Mouse (Mus musculus): ENCODE results near the gene Pex6. TPM values are rescaled to one million over a fixed set of nuclear protein-coding genes. Genes with fewer than 3 reads are reported as not detected.

Gene Pex6
- polyA plus RNA-seq, 1 experiment from 2014 or later = 10.5 TPM

DNA sequence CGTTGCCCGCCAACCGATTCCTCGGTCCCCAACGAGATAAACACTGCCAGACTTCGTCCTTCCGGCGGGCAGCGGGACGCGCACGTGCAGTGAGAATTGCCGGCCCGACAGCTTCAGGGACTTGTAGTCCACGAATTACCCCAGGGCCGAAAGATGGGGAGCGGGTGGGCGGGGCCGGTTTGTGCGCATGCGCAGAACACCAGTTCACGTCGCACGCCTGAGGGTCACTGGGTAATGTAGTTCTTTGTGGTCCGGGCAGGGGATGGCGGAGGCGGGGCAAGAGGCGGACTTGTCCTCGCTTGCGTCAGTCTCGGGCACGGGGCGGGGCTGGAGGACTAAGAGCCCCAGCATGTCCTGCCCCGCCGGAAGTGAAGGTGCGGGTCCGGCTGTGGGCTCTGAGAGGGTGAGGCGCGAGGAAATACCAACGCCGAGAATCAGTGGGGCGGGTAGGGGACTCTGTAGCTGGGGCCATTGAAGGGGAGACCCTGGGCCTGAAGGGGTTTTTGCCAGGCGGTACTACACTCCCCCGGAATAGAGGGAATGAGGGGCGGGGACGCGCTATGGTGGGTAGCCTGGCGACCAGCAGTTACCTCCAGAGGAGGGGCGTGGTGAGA, 30.4 kb upstream of the Pex6 start, which contains the start of gene Klhdc3:
Gene Klhdc3, minus strand, starts transcription at position 155 of the 614 bp plus-strand sequence.
- Histone ChIP-seq H3K4me2 (peak within 1 kb of the TSS; percentile 74), H3K36me3 (peaks cover 49% of the 10 kb centered on the region), H3K9me3 (replicated peaks) (no peaks in the 10 kb centered on the region), H3K27me3 (no peaks in the 10 kb centered on the region), H3K27ac (peak within 1 kb of the TSS; percentile 98), H3K9ac (peak within 1 kb of the TSS; percentile 83), H3K4me1 (replicated peaks) (peaks cover 30% of the 10 kb centered on the region), H3K4me3 (peak within 1 kb of the TSS; percentile 99)
- ATAC-seq (replicated peaks; ENCODE audit: insufficient number of reproducible peaks, insufficient read depth, low FRiP score, low read depth) = peak; percentile 97
- 0% methylated on average over 49 of the region's 49 CpGs for WGBS

DNA sequence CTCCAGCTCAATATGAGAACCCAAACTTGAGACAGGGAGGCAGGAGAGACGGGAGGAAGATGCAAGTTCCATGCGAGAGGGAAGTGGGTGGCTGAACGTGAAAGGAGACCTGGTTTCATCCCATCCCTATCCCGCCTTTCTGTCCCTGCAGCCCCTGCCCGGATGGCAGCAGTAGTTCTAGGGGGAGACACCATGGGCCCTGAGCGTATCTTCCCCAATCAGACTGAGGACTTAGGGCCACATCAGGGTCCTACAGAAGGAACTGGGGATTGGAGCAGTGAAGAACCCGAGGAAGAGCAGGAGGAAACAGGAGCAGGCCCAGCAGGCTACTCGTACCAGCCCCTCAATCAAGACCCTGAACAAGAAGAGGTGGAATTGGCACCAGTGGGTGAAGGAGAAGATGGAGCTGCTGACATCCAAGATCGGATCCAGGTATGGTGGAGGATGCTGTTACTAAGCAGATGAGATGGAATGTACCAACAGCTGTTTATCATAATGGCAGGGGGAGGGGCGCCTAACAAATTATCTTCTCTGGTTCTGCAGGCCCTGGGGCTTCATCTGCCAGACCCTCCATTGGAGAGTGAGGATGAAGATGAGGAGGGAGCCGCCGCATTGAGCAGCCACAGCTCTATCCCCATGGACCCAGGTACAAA, 29.7 kb upstream of the Pex6 start:
- H3K4me1 ChIP-seq (replicated peaks) = peaks cover 30% of the 10 kb centered on the region
- H3K4me2 ChIP-seq = peak overlapping the region; percentile 74
- WGBS = 25% methylated on average over 12 of the region's 12 CpGs
- H3K9ac ChIP-seq = peak overlapping the region; percentile 70
- ATAC-seq (replicated peaks; ENCODE audit: insufficient number of reproducible peaks, insufficient read depth, low FRiP score, low read depth) = no peak
- peaks cover 49% of the 10 kb centered on the region for H3K36me3 ChIP-seq
- H3K27me3 ChIP-seq = no peaks in the 10 kb centered on the region
- peak overlapping the region; percentile 77 for H3K27ac ChIP-seq
- H3K4me3 ChIP-seq = peak overlapping the region; percentile 99
- no peaks in the 10 kb centered on the region for H3K9me3 ChIP-seq (replicated peaks)

- Histone ChIP-seq H3K4me1 (replicated peaks) (peaks cover 27% of the 10 kb centered on the region), H3K4me2 (no peak overlapping the region), H3K4me3 (no peak overlapping the region), H3K27ac (no peak overlapping the region), H3K9me3 (replicated peaks) (no peaks in the 10 kb centered on the region), H3K27me3 (no peaks in the 10 kb centered on the region), H3K9ac (no peak overlapping the region), H3K36me3 (peaks cover 45% of the 10 kb centered on the region)
- whole genome bisulfite sequencing = 85% methylated on average over 16 of the region's 16 CpGs
- no peak for ATAC-seq (replicated peaks; ENCODE audit: insufficient number of reproducible peaks, insufficient read depth, low FRiP score, low read depth)
Measured at GRCm38 (mm10) chr17:46682654-46683389, 28.4 kb upstream of the Pex6 start.

DNA sequence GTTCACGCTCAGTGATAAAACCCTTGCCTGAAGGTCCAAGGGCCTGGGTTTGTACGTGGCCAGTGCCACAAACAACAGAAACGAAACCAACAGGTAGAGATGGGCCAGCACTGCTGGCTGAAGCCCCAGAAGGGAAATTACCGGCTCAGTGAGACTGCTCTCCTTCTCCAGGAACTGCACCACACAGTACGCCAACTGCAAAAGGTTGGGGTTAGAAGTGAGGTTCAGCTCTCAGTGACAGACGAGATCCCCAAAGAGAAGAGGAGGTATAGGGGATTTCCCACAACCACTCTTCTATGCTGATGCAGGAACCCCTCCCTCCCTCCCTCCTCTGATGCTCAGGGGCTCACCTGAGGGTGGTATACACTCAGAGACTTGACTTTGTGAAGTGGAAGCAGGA, 25.4 kb upstream of the Pex6 start:
- Histone ChIP-seq H3K9ac (no peak overlapping the region), H3K4me1 (replicated peaks) (peaks cover 7% of the 10 kb centered on the region), H3K27ac (no peak overlapping the region), H3K9me3 (replicated peaks) (no peaks in the 10 kb centered on the region), H3K4me2 (no peak overlapping the region), H3K4me3 (no peak overlapping the region), H3K27me3 (no peaks in the 10 kb centered on the region), H3K36me3 (peaks cover 45% of the 10 kb centered on the region)
- ATAC-seq (replicated peaks; ENCODE audit: insufficient number of reproducible peaks, insufficient read depth, low FRiP score, low read depth) = no peak
- 86% methylated on average over 6 of the region's 6 CpGs for WGBS

DNA sequence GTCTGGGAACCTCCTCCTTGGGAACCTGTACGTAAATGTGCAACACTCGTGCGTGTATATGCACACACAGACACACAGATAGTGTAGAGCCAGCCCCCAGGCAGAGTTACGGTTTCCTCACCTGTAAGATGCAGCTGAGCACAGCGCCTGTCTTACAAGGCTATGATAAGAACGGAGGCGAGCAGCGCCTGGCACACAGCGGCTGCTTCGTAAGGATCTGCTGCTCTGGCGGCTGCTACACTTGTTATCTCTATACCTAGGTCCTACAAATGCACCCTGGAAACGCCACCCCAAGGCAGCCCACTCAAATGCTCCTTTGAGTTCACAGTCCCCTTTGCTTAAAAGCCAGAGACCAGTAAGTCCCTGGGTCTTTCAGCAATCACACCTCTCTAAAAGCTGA, 20.6 kb upstream of the Pex6 start:
- Histone ChIP-seq H3K36me3 (peaks cover 23% of the 10 kb centered on the region), H3K4me1 (replicated peaks) (no peaks in the 10 kb centered on the region), H3K27ac (no peak overlapping the region), H3K4me2 (no peak overlapping the region), H3K4me3 (no peak overlapping the region), H3K9me3 (replicated peaks) (no peaks in the 10 kb centered on the region), H3K27me3 (no peaks in the 10 kb centered on the region), H3K9ac (no peak overlapping the region)
- ATAC-seq (replicated peaks; ENCODE audit: insufficient number of reproducible peaks, insufficient read depth, low FRiP score, low read depth) = no peak
- WGBS = 66% methylated on average over 12 of the region's 12 CpGs

DNA sequence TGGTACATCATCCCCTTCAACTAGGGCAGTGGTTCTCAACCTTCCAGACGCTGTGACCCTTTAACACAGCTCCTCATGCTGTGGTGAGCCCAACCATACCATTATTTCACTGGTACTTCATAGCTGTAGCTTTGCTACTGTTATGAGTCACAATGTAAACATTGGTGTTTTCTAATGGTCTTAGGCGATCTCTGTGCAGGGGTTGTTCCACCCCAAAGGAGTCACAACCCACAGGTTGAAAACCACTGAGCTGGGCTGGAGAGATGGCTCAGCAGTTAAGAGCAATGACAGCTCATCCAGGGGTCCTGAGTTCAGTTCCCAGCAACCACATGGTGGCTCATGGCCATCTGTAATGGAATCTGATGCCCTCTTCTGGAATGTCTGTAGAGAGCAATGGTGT, 19.9 kb upstream of the Pex6 start:
- H3K36me3 ChIP-seq = peaks cover 16% of the 10 kb centered on the region
- no peaks in the 10 kb centered on the region for H3K4me1 ChIP-seq (replicated peaks)
- H3K9me3 ChIP-seq (replicated peaks) = no peaks in the 10 kb centered on the region
- no peak overlapping the region for H3K4me2 ChIP-seq
- no peaks in the 10 kb centered on the region for H3K27me3 ChIP-seq
- H3K9ac ChIP-seq = no peak overlapping the region
- WGBS = 87% methylated on average over 2 of the region's 2 CpGs
- no peak for ATAC-seq (replicated peaks; ENCODE audit: insufficient number of reproducible peaks, insufficient read depth, low FRiP score, low read depth)
- H3K4me3 ChIP-seq = no peak overlapping the region
- no peak overlapping the region for H3K27ac ChIP-seq

GRCm38 (mm10) chr17:46694517-46695063, 16.7 kb upstream of the Pex6 start:
- 78% methylated on average over 1 of the region's 1 CpGs for WGBS
- Histone ChIP-seq H3K9ac (no peak overlapping the region), H3K36me3 (peaks cover 13% of the 10 kb centered on the region), H3K9me3 (replicated peaks) (no peaks in the 10 kb centered on the region), H3K27ac (no peak overlapping the region), H3K4me3 (no peak overlapping the region), H3K4me2 (no peak overlapping the region), H3K4me1 (replicated peaks) (no peaks in the 10 kb centered on the region), H3K27me3 (no peaks in the 10 kb centered on the region)
- ATAC-seq (replicated peaks; ENCODE audit: insufficient number of reproducible peaks, insufficient read depth, low FRiP score, low read depth) = no peak

- Histone ChIP-seq H3K27ac (no peak overlapping the region), H3K4me3 (no peak overlapping the region), H3K9ac (no peak overlapping the region), H3K9me3 (replicated peaks) (no peaks in the 10 kb centered on the region), H3K27me3 (no peaks in the 10 kb centered on the region), H3K36me3 (peaks cover 7% of the 10 kb centered on the region; the same call in 1 of the 2 replicates), H3K4me1 (replicated peaks) (peaks cover 18% of the 10 kb centered on the region), H3K4me2 (no peak overlapping the region)
- WGBS = 82% methylated on average over 6 of the region's 6 CpGs
- no peak for ATAC-seq (replicated peaks; ENCODE audit: insufficient number of reproducible peaks, insufficient read depth, low FRiP score, low read depth)
Measured at GRCm38 (mm10) chr17:46698515-46698914, 12.7 kb upstream of the Pex6 start.

- no peaks in the 10 kb centered on the region for H3K9me3 ChIP-seq (replicated peaks)
- no peak overlapping the region for H3K4me2 ChIP-seq
- peaks cover 24% of the 10 kb centered on the region for H3K4me1 ChIP-seq (replicated peaks)
- no peak for ATAC-seq (replicated peaks; ENCODE audit: insufficient number of reproducible peaks, insufficient read depth, low FRiP score, low read depth)
- no peak overlapping the region for H3K4me3 ChIP-seq
- H3K9ac ChIP-seq = no peak overlapping the region
- no peaks in the 10 kb centered on the region for H3K27me3 ChIP-seq
- H3K36me3 ChIP-seq = peaks cover 7% of the 10 kb centered on the region; the same call in 1 of the 2 replicates
- H3K27ac ChIP-seq = no peak overlapping the region
- 86% methylated on average over 5 of the region's 5 CpGs for WGBS
Measured at GRCm38 (mm10) chr17:46699245-46699644, 12.0 kb upstream of the Pex6 start.

- WGBS = 78% methylated on average over 3 of the region's 3 CpGs
- H3K36me3 ChIP-seq = peaks cover 7% of the 10 kb centered on the region; the same call in 1 of the 2 replicates
- H3K9ac ChIP-seq = no peak overlapping the region
- ATAC-seq (replicated peaks; ENCODE audit: insufficient number of reproducible peaks, insufficient read depth, low FRiP score, low read depth) = no peak
- H3K27me3 ChIP-seq = no peaks in the 10 kb centered on the region
- H3K4me3 ChIP-seq = no peak overlapping the region
- H3K27ac ChIP-seq = no peak overlapping the region
- peaks cover 24% of the 10 kb centered on the region for H3K4me1 ChIP-seq (replicated peaks)
- H3K9me3 ChIP-seq (replicated peaks) = no peaks in the 10 kb centered on the region
- H3K4me2 ChIP-seq = no peak overlapping the region
Measured at GRCm38 (mm10) chr17:46699912-46700311, 11.4 kb upstream of the Pex6 start.

DNA sequence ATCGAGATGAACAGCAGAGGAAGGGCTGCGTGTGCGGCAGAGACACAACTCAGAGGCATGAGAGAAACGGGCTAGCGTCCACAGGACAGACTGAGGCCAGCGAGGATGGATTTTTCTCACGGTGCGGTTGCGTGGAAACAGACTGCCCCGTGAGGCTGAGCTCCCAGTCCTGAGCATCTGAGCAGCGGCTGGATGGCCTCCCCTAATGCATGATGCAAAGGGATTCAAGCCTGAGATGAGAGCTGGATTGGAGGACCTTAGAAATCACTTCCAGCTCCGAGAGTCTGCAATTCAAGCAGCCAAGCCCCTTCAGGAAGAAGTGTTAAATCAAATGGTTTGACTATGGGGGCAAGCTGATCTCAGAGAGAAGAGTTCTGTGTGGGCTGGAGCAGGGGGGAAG, 9.8 kb upstream of the Pex6 start:
- ATAC-seq (replicated peaks; ENCODE audit: insufficient number of reproducible peaks, insufficient read depth, low FRiP score, low read depth) = no peak
- H3K4me1 ChIP-seq (replicated peaks) = peaks cover 30% of the 10 kb centered on the region
- no peak overlapping the region for H3K4me3 ChIP-seq
- no peaks in the 10 kb centered on the region for H3K9me3 ChIP-seq (replicated peaks)
- H3K9ac ChIP-seq = no peak overlapping the region
- no peak overlapping the region for H3K27ac ChIP-seq
- WGBS = 79% methylated on average over 12 of the region's 12 CpGs
- H3K4me2 ChIP-seq = no peak overlapping the region
- H3K27me3 ChIP-seq = no peaks in the 10 kb centered on the region
- peaks cover 7% of the 10 kb centered on the region; the same call in 1 of the 2 replicates for H3K36me3 ChIP-seq

Data from heart, embryonic 15.5 days (tissue).